Mouse (Mus musculus): ENCODE data around the gene Trim26. TPM values are rescaled to one million over a fixed set of nuclear protein-coding genes. Genes with fewer than 3 reads are reported as not detected.
"Not testable (repeated sequence)": the region's sequence is repeated elsewhere in the genome, so short reads cannot be mapped to it uniquely, and the experiment has no call there.

Gene Trim26
- polyA plus RNA-seq, 1 experiment = not detected

DNA sequence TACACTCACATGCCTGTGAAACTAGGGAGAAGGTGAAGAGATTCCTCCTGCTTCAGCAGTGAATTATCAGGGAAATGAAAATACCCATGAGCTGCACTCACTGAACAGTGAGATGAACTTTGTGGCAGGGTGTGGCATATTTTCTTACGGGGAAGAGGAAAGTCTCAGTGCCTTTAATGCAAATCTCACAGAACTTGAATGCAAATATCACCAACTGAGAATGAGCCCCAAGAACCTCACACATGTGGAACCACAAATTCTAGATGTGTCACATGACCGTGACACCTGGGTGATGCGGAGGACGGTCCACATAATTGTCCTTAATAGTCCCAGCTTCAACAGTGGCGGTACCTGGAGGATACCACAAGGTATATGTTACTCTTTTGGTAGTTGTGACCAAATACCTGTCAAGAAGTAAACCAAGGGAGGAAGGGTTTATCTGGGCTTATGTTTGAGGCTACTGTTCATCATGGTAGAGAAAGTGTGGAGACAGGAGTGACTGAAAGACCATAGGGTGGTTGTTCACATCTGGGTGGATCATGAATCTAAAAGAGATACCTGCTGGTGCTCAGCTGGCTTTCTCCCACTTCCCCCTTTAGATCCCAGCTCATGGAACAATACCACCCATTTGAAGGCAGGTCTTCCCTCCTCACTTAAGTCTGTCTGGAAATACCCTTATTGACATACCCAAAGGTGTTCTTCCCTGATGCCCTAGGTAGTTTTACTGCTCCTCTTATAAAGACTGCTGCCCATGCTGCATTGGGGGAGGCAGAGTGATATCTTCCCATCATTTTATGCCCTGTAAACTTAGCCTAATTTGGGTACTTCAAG is 53.4 kb downstream of the Trim26 start, which contains the start of gene Trim40:
TSS of gene Trim40 (minus strand) at position 51 of the 831 bp plus-strand sequence.
- WGBS = 86% methylated on average over 5 of the region's 5 CpGs
- no peaks in the 10 kb centered on the region for H3K4me1 ChIP-seq (ENCODE audit: control insufficient read depth, insufficient read depth, low read length)
- no peak within 1 kb of the TSS for H3K27ac ChIP-seq (ENCODE audit: insufficient read depth, low read depth, low read length)
- no peak within 1 kb of the TSS for H3K4me3 ChIP-seq (ENCODE audit: insufficient read depth, low read depth, low read length)
- no peak for TF ChIP-seq POLR2A (IDR thresholded peaks at IDR 0.05; ENCODE audit: insufficient read depth, low read depth, low read length)
- no peak for TF ChIP-seq CTCF (IDR thresholded peaks at IDR 0.05; ENCODE audit: insufficient read depth, low read depth, low read length)

DNA sequence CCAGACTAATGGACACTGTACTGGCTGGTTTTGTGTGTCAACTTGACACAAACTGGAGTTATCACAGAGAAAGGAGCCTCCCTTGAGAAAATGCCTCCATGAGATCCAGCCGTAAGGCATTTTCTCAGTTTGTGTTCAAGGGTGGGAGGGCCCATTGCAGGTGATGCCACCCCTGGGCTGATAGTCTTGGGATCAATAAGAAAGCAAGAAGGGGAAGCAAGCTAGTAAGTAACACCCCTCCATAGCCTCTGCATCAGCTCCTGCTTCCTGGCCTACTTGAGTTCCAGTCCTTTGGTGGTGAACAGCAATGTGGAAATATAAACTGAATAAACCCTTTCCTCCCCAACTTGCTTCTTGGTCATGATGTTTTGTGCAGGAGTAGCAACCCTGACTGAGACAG is 54.6 kb downstream of the Trim26 start:
- 89% methylated on average over 1 of the region's 1 CpGs for WGBS

DNA sequence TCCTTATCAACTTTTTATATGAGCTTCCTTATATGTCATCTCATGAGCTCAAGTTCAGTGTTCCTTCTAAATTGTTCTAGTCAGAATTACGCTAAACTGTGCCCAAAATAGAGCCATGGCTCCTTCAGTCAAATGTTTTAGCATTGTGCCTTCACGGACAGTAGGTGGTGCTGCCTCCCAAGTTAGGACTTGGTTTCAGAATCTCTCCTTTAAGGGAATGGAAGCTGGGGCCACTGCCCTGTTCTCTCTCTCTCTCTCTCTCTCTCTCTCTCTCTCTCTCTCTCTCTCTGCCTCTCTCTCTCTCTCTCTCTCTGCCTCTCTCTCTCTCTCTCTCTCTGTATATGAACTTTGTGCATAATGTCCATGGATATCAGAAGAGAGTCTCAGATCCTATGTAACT is 55.4 kb downstream of the Trim26 start:
- Histone ChIP-seq H3K27ac (ENCODE audit: insufficient read depth, low read depth, low read length) (no peak overlapping the region), H3K4me1 (ENCODE audit: control insufficient read depth, insufficient read depth, low read length) (no peaks in the 10 kb centered on the region), H3K4me3 (ENCODE audit: insufficient read depth, low read depth, low read length) (no peak overlapping the region)
- 2% methylated on average over 2 of the region's 2 CpGs for WGBS
- TF ChIP-seq CTCF (IDR thresholded peaks at IDR 0.05; ENCODE audit: insufficient read depth, low read depth, low read length) (no peak), POLR2A (IDR thresholded peaks at IDR 0.05; ENCODE audit: insufficient read depth, low read depth, low read length) (no peak)

More for the DNA sequence above, 54.6 kb downstream of the Trim26 start:
- H3K27ac ChIP-seq (ENCODE audit: insufficient read depth, low read depth, low read length); H3K4me3 ChIP-seq (ENCODE audit: insufficient read depth, low read depth, low read length); H3K4me1 ChIP-seq (ENCODE audit: control insufficient read depth, insufficient read depth, low read length): not testable (repeated sequence)

DNA sequence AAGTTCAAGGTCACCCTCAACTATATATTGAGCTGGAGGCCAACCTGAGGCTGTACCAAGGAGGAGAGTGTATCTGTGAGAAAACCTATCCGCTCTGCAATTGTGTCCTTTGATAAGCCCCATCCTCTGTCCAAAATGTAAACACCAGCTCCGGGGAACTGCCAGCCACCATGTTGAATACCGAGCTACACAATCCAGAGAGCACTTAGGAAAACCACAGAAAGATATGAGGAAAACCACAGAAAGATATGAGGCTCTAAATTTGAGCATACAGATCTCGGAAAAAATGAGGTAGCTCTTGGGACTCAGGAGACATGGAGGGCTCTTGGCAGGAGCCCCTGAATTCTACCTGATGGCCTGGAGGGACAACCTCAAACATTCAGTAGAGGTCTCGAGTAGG is 56.5 kb downstream of the Trim26 start:
- TF ChIP-seq CTCF (IDR thresholded peaks at IDR 0.05; ENCODE audit: insufficient read depth, low read depth, low read length) (no peak), POLR2A (IDR thresholded peaks at IDR 0.05; ENCODE audit: insufficient read depth, low read depth, low read length) (no peak)
- no peak overlapping the region for H3K27ac ChIP-seq (ENCODE audit: insufficient read depth, low read depth, low read length)
- 83% methylated on average over 5 of the region's 5 CpGs for WGBS
- H3K4me3 ChIP-seq (ENCODE audit: insufficient read depth, low read depth, low read length) = no peak overlapping the region
- H3K4me1 ChIP-seq (ENCODE audit: control insufficient read depth, insufficient read depth, low read length) = no peaks in the 10 kb centered on the region

DNA sequence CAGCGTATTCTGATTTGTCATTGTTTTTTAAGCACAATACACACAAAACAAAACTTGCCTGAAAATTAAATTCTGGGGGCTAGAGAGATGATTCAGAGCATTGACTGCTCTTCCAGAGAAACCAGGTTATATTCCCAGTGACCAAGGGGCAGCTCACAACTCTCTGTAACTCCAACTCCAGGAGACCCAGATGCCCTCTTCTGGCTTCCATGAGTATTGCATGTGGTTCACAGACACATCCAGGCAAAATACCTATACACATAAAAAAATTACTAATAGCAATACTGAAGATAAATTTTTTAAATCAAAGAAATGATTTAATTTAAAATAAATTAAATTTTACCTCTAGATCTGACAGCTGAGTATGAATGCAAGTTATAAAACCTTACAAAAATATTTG is 59.6 kb downstream of the Trim26 start:
- no peak overlapping the region for H3K27ac ChIP-seq (ENCODE audit: insufficient read depth, low read depth, low read length)
- no peak overlapping the region for H3K4me3 ChIP-seq (ENCODE audit: insufficient read depth, low read depth, low read length)
- 91% methylated on average over 1 of the region's 1 CpGs for WGBS
- peaks cover 3% of the 10 kb centered on the region for H3K4me1 ChIP-seq (ENCODE audit: control insufficient read depth, insufficient read depth, low read length)
- no peak for TF ChIP-seq CTCF (IDR thresholded peaks at IDR 0.05; ENCODE audit: insufficient read depth, low read depth, low read length)
- TF ChIP-seq POLR2A (IDR thresholded peaks at IDR 0.05; ENCODE audit: insufficient read depth, low read depth, low read length) = no peak

DNA sequence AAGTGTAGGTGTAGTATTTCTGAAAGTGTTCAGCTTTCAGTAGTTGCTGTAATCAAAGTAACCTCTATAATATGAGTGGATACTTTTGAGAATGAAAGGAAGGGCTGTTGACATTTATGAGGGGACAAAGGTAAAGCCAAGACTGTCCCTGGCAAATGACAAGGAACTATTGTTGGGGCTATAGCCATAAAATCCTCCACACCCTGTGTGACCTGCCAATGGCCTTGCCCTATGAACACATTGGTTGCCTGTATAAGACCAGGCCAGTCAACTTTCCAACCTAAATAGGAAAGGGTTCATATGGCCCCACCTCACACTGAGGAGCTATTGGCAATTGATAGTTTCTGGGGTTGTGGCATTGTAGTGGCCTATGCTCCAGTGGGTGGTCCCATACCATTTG is 60.1 kb downstream of the Trim26 start:
- Histone ChIP-seq H3K4me1 (ENCODE audit: control insufficient read depth, insufficient read depth, low read length) (peaks cover 3% of the 10 kb centered on the region), H3K27ac (ENCODE audit: insufficient read depth, low read depth, low read length) (no peak overlapping the region), H3K4me3 (ENCODE audit: insufficient read depth, low read depth, low read length) (no peak overlapping the region)
- TF ChIP-seq CTCF (IDR thresholded peaks at IDR 0.05; ENCODE audit: insufficient read depth, low read depth, low read length) (no peak), POLR2A (IDR thresholded peaks at IDR 0.05; ENCODE audit: insufficient read depth, low read depth, low read length) (no peak)

DNA sequence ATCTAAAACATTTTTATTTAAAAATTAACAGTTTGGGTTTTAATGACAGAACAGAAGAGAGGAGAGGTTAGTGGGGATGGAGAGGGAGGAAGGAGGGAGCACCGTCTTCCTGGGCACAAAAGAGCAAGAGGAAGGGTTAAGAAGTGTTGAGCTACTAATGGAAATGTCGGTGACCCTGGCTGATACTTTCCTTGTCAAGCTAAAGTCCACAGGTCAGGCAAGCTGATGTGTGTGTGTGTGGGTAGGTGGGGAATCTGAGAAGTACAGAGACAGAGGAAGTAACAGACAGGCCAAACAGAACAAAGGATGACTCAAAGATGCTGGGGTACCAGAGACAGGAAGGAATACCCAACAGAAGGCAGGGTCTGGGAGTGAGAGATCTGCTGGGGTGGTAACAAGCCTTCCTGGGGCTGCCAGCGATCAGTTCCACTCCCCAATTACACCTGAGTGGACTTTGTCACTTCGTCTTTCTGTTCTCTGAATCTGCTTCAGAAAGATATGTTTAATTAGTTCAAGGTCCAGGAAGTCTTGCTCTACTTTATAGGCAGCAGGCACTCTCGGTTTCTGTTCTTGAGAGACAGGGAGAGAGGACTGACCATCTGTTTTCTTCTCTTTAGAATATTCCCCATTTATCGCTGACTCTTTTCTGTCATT is 60.7 kb downstream of the Trim26 start, which contains the start of gene Trim31:
TSS of gene Trim31 (plus strand) at position 567 of the 654 bp plus-strand sequence.
- TF ChIP-seq POLR2A (IDR thresholded peaks at IDR 0.05; ENCODE audit: insufficient read depth, low read depth, low read length) = no peak
- TF ChIP-seq CTCF (IDR thresholded peaks at IDR 0.05; ENCODE audit: insufficient read depth, low read depth, low read length) = no peak
- 85% methylated on average over 6 of the region's 6 CpGs for WGBS
- peaks cover 3% of the 10 kb centered on the region for H3K4me1 ChIP-seq (ENCODE audit: control insufficient read depth, insufficient read depth, low read length)
- H3K4me3 ChIP-seq (ENCODE audit: insufficient read depth, low read depth, low read length) = no peak within 1 kb of the TSS
- H3K27ac ChIP-seq (ENCODE audit: insufficient read depth, low read depth, low read length) = no peak within 1 kb of the TSS

DNA sequence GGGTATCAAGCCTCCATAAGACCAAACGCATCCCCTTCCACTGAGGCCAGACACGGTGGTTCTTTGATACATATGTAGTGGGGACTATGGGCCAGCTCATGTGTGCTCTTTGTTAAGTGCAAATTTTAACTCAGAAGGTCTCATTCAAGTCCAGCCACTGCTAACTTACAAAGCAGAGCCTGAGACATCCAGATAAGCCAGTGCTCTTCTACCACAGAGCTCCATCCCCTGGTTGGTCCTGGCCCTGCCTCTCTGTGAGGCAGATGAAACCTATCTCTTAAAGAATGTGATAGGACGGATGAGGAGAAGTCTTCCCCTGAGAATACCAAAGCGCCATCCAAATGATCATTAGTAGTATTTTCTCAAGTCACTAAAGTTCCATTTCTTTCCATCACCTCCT is 62.4 kb downstream of the Trim26 start:
- 84% methylated on average over 4 of the region's 4 CpGs for WGBS
- peaks cover 3% of the 10 kb centered on the region for H3K4me1 ChIP-seq (ENCODE audit: control insufficient read depth, insufficient read depth, low read length)
- no peak for TF ChIP-seq CTCF (IDR thresholded peaks at IDR 0.05; ENCODE audit: insufficient read depth, low read depth, low read length)
- TF ChIP-seq POLR2A (IDR thresholded peaks at IDR 0.05; ENCODE audit: insufficient read depth, low read depth, low read length) = no peak
- H3K27ac ChIP-seq (ENCODE audit: insufficient read depth, low read depth, low read length) = no peak overlapping the region
- H3K4me3 ChIP-seq (ENCODE audit: insufficient read depth, low read depth, low read length) = no peak overlapping the region

DNA sequence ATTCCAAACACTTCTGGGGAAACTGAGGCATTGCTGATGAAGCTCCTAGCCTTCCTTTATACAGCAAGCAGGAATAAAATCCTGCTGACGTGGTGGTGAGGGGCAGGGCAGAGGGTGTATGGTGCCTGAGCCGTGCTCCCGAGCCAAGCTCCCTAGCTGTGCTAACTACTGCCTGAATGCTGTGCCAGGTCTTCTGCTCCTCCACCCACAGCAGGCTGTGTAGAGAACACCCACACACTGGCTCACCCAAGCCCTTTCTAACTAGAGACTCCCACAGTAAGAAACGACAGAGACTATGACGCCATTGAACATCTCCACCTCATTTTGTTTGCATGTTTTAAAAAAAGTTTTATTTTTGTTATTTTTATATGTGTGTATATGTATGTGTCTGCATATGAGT is 63.1 kb downstream of the Trim26 start:
- 29% methylated on average over 5 of the region's 5 CpGs for WGBS
- Histone ChIP-seq H3K4me1 (ENCODE audit: control insufficient read depth, insufficient read depth, low read length) (peaks cover 3% of the 10 kb centered on the region), H3K27ac (ENCODE audit: insufficient read depth, low read depth, low read length) (no peak overlapping the region), H3K4me3 (ENCODE audit: insufficient read depth, low read depth, low read length) (no peak overlapping the region)
- TF ChIP-seq POLR2A (IDR thresholded peaks at IDR 0.05; ENCODE audit: insufficient read depth, low read depth, low read length) (no peak), CTCF (IDR thresholded peaks at IDR 0.05; ENCODE audit: insufficient read depth, low read depth, low read length) (no peak)

Data from olfactory bulb, adult 2 months (tissue).